Mouse (Mus musculus): ENCODE data around the gene Vipas39. TPM values are rescaled to one million over a fixed set of nuclear protein-coding genes. Genes with fewer than 3 reads are reported as not detected.

Gene Vipas39
- polyA plus RNA-seq, 1 experiment from 2014 or later = 33.2 TPM

DNA sequence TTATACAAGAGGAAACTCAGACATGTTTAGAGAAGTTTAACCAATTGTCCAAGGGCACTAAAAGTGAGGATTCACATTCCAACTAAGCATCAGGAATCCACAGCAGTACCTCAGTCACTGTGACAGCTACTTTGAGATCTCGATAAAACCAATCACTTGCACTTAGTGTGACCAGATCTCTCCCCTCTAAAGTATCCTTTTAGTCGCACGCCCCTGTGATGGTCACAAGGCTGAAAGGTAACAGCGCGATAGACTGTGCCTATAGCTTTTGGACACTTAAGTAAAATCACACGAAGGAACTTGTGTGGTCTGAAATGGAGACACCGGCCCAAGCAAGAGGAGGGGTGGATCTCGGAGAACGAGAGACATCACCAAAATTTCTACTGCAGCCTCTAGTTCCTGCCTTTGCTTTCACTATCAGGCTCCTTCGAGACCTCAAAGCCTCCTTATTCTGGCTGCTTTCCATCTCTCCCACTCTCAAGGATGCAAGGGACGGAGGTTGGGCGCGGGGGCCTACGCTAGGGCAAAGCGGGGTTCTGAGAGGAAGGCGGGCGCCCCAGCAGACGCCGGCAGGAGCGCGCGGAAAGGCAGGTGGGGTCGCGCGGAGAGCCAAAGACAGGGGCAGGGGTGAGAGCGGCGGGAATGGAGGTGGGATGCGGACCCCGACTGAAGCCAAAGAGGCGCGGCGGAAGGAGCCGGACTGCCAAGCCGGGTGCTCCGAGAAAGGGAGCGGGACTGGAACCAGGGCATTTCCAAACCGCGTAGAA lies 66.7 kb downstream of the Vipas39 start, which contains the start of gene Samd15:
Gene Samd15 (plus strand): TSS at position 518 of the 767 bp plus-strand sequence.
- DNase-seq (ENCODE audit: low spot score) = peak; percentile 62

DNA sequence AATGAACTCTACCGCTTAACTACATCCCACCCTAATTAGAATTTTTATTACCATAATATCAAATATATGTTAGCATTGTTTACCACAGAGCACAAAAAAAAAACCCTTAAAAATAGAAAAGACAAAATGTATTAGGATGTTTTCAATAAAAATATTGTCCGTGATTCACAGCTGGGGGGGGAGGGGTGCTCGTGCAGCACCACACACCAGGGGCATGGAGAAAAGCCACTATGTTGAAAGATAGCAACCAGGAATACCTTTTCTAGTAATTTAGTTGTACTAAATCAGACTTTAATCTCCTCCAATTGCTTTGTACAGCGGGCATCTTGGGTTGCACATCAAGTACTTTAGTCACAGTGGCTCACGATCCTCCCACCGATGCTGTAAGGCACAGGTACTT lies 67.3 kb downstream of the Vipas39 start:
- DNase-seq (ENCODE audit: low spot score) = no peak

DNA sequence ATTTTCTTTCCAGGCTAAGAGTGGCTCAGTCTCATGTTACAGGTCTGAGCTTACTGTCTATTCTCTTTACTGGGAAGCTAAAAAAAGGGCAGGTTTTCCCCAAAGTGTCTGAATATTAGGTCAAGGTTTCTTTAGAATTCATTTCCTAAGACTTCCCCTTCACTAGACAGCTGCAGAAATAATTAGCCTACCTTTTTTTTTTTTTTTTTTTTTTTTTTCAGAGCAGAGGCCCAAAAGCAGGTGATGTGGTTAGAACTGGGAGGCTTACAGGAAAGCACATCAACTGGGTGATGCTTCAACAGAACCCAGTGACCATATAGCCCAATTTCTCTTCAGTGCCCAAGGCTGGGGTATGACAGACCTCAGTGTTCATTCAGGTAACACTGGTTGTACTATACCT lies 69.7 kb downstream of the Vipas39 start:
- no peak for DNase-seq (ENCODE audit: low spot score)

DNA sequence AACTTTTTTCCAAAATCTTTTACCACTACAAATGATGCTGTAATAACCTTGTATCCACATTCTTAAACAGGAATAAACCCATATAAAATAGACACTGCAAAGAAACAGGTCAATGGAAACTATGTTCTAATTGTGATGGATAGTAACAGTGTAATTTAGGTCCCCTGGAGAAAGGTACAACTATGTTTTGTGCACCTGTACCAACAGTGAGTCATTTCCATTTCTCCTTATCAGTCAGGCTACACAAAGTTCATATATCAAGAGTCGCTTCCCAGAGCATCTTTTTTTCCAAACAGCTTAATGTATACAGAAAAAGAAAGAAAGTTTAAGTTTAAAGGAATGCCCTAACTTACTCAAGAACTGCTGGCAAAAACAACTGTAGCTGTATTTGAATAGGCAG lies 71.0 kb downstream of the Vipas39 start:
- DNase-seq (ENCODE audit: low spot score) = no peak

DNA sequence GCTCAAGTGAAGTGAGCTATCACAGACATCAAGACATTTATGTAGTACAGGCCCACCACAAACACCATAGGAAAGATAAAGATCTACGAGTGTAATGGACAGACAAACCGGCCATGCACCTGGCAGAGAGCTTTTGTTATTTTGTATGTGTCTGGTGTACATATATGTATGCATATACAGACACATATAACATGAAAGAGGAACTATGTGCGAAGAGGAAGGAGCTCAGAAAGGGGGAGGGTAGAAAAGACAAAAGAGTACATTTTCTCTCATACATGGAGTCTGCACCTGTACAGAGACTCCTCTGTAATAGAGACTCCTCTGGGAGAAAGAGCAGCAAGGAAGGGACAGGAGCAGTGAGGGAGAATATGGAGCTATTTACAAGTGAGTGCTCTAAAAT lies 73.0 kb downstream of the Vipas39 start:
- peak; percentile 26 for DNase-seq (ENCODE audit: low spot score)

Small RNA genes within 50 kb of the gene (microRNA-seq; reads per million reads assigned to microRNA genes)
- not detected for gene Gm47293 (ENCODE audit: borderline number of aligned reads)

Other genes with a start within 250 kb of the Vipas39 start
- 0.05 and 0.13 TPM in 2 replicates for gene Tmem63c, start 244.9 kb downstream of the Vipas39 start, polyA plus RNA-seq (2015; fragmentation: Nextera tagmentation; extraction: Ambion mirVana)
- gene Ngb, start 163.7 kb downstream of the Vipas39 start, polyA plus RNA-seq (2015; fragmentation: Nextera tagmentation; extraction: Ambion mirVana) = 0.18 and 0.35 TPM in 2 replicates
- 19.2 and 19.8 TPM in 2 replicates for gene Gstz1, start 119.1 kb downstream of the Vipas39 start, polyA plus RNA-seq (2015; fragmentation: Nextera tagmentation; extraction: Ambion mirVana)
- gene Pomt2, start 118.3 kb downstream of the Vipas39 start, polyA plus RNA-seq (2015; fragmentation: Nextera tagmentation; extraction: Ambion mirVana) = 4.8 and 5.4 TPM in 2 replicates
- gene Samd15, start 66.5 kb downstream of the Vipas39 start, polyA plus RNA-seq (2015; fragmentation: Nextera tagmentation; extraction: Ambion mirVana) = 1.2 and 1.6 TPM in 2 replicates
- gene Tmed8, start 65.8 kb downstream of the Vipas39 start, polyA plus RNA-seq (2015; fragmentation: Nextera tagmentation; extraction: Ambion mirVana) = 3.4 TPM in 2 replicates
- gene Noxred1, start 27.5 kb downstream of the Vipas39 start, polyA plus RNA-seq (2015; fragmentation: Nextera tagmentation; extraction: Ambion mirVana) = 0.86 and 0.89 TPM in 2 replicates
- 193 and 211 TPM in 2 replicates for gene Ahsa1, start 223 bp upstream of the Vipas39 start, polyA plus RNA-seq (2015; fragmentation: Nextera tagmentation; extraction: Ambion mirVana)
- 0.06 and 0.07 TPM in 2 replicates for gene Ism2, start 33.4 kb upstream of the Vipas39 start, polyA plus RNA-seq (2015; fragmentation: Nextera tagmentation; extraction: Ambion mirVana)
- gene Sptlc2, start 122.1 kb upstream of the Vipas39 start, polyA plus RNA-seq (2015; fragmentation: Nextera tagmentation; extraction: Ambion mirVana) = 76.9 and 83.3 TPM in 2 replicates
- 278 and 300 TPM in 2 replicates for gene Slirp, start 177.6 kb upstream of the Vipas39 start, polyA plus RNA-seq (2015; fragmentation: Nextera tagmentation; extraction: Ambion mirVana)
- gene Alkbh1, start 177.8 kb upstream of the Vipas39 start, polyA plus RNA-seq (2015; fragmentation: Nextera tagmentation; extraction: Ambion mirVana) = 29.8 and 46.3 TPM in 2 replicates
- 157 and 161 TPM in 2 replicates for gene Snw1, start 206.0 kb upstream of the Vipas39 start, polyA plus RNA-seq (2015; fragmentation: Nextera tagmentation; extraction: Ambion mirVana)
- gene Gm5788, start 228.5 kb upstream of the Vipas39 start, polyA plus RNA-seq (2015; fragmentation: Nextera tagmentation; extraction: Ambion mirVana) = not detected in 2 replicates
- gene Gm8300, start 248.1 kb upstream of the Vipas39 start, polyA plus RNA-seq (2015; fragmentation: Nextera tagmentation; extraction: Ambion mirVana) = not detected in 2 replicates